Mouse (Mus musculus) spleen, postnatal 4 days (tissue): ENCODE measurements around the gene Dpp4.

Experiments
- DNase-seq, 2 experiments: peaks; one replicate each; pipeline ENCODE4 v3.0.0; 2022; ENCODE audit warnings: low spot score in 2 of 2

Dpp4 gene

GRCm38 (mm10) chr2:62412081-62412821, at the start of gene Dpp4:
TSS of gene Dpp4 (minus strand) at chr2:62412231.
- DNase-seq, result no peak

- DNase-seq, result no peak
Observed at GRCm38 (mm10) chr2:62460815-62461450, 48.9 kb upstream of the Dpp4 start.

- peak; percentile 35 to 56 for DNase-seq
Observed at GRCm38 (mm10) chr2:62460231-62460710, 48.2 kb upstream of the Dpp4 start.

- peak in 1 of 2 experiments; percentile 45 for DNase-seq
Observed at GRCm38 (mm10) chr2:62459241-62460174, 47.5 kb upstream of the Dpp4 start.

GRCm38 (mm10) chr2:62458070-62458469, 46.0 kb upstream of the Dpp4 start:
- no peak for DNase-seq

- no peak for DNase-seq
Observed at GRCm38 (mm10) chr2:62454991-62455390, 43.0 kb upstream of the Dpp4 start.

- DNase-seq, result peak in 1 of 2 experiments; percentile 24
Observed at GRCm38 (mm10) chr2:62454033-62454432, 42.0 kb upstream of the Dpp4 start.

- peak in 1 of 2 experiments; percentile 16 for DNase-seq
Observed at GRCm38 (mm10) chr2:62450364-62450763, 38.3 kb upstream of the Dpp4 start.

- no peak for DNase-seq
Observed at GRCm38 (mm10) chr2:62449692-62450346, 37.8 kb upstream of the Dpp4 start.

- peak; percentile 63 to 79 for DNase-seq
Observed at GRCm38 (mm10) chr2:62440802-62441544, 28.9 kb upstream of the Dpp4 start.

GRCm38 (mm10) chr2:62440083-62440482, 28.1 kb upstream of the Dpp4 start:
- no peak for DNase-seq

GRCm38 (mm10) chr2:62431245-62431795, 19.3 kb upstream of the Dpp4 start:
- no peak for DNase-seq

GRCm38 (mm10) chr2:62425941-62426340, 13.9 kb upstream of the Dpp4 start:
- DNase-seq, result no peak

- DNase-seq, result no peak
Observed at GRCm38 (mm10) chr2:62423343-62423776, 11.3 kb upstream of the Dpp4 start.

- DNase-seq, result no peak
Observed at GRCm38 (mm10) chr2:62422515-62423342, 10.7 kb upstream of the Dpp4 start.

GRCm38 (mm10) chr2:62421229-62421628, 9.2 kb upstream of the Dpp4 start:
- DNase-seq, result no peak

GRCm38 (mm10) chr2:62420045-62420444, 8.0 kb upstream of the Dpp4 start:
- no peak for DNase-seq

GRCm38 (mm10) chr2:62417233-62417632, 5.2 kb upstream of the Dpp4 start:
- no peak for DNase-seq
